Mouse (Mus musculus) erythroblast, embryonic 14.5 days (primary cell): ENCODE measurements around the gene Igfbpl1.

Experiments
- GATA1 ChIP-seq: IDR thresholded peaks from 2 replicates; pipeline ENCODE4 v1.6.1; 2012; ENCODE audit warnings: low read length, inconsistent platforms, mixed read lengths
- TAL1 ChIP-seq: IDR thresholded peaks from 3 replicates; pipeline ENCODE4 v1.6.1; 2012; ENCODE audit warnings: low read length, inconsistent platforms, mixed read lengths

DNA sequence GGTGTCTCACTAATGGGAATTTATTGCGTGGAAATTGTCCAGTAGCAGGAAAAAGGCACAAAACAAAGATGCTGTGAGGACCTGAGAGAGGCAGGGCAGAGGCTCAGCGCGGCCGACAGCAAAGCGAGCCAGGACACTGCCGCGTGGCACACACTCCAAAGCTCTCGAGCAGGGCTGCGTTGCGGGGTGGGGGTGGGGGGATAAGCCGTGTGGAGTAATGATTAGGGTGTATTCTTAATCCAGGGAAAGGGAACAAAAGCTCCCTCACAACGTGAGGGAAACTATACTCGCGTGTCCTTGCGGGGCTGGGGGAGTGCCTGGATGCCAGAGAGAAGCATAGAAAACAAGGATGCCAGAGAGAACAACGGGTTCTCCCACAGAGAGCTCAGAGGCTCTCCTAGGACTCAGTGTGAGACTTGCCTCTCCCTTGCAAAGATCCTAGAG is 61.6 kb downstream of the Igfbpl1 start:
- TF ChIP-seq GATA1, result no peak
- no peak for TF ChIP-seq TAL1
